Mouse (Mus musculus): ENCODE measurements at regions not wholly inside any gene's neighbourhood (a gene's known extent, or its start where the extent isn't known, plus 50 kb on each side); places are given as distances from the start of the nearest gene placed in this dataset.

GRCm38 (mm10) chrX:76077781-76078180 is 186.3 kb upstream of the Cldn34b3 start:
- Histone ChIP-seq H3K9me3 (ENCODE audit: control insufficient read depth, low read length) (no peaks in the 10 kb centered on the region), H3K4me1 (ENCODE audit: control insufficient read depth, insufficient read depth, low read length) (no peaks in the 10 kb centered on the region), H3K4me2 (ENCODE audit: low read depth, low read length) (no peak overlapping the region), H3K27me3 (ENCODE audit: control insufficient read depth, insufficient read depth, low read length) (no peaks in the 10 kb centered on the region), H3K36me3 (ENCODE audit: control insufficient read depth, insufficient read depth, low read length) (no peaks in the 10 kb centered on the region), H3K27ac (ENCODE audit: low read depth, low read length) (no peak overlapping the region), H3K4me3 (ENCODE audit: low read depth, low read length) (no peak overlapping the region), H3K9ac (replicated peaks; ENCODE audit: low read depth, low read length) (no peak overlapping the region)
- WGBS = 51% methylated on average over 3 of the region's 3 CpGs
- no peak for ATAC-seq (ENCODE audit: low read depth)

GRCm38 (mm10) chrX:76082670-76083069 is 181.4 kb upstream of the Cldn34b3 start:
- Histone ChIP-seq H3K9ac (replicated peaks; ENCODE audit: low read depth, low read length) (no peak overlapping the region), H3K9me3 (ENCODE audit: control insufficient read depth, low read length) (no peaks in the 10 kb centered on the region), H3K27ac (ENCODE audit: low read depth, low read length) (no peak overlapping the region), H3K36me3 (ENCODE audit: control insufficient read depth, insufficient read depth, low read length) (no peaks in the 10 kb centered on the region), H3K4me1 (ENCODE audit: control insufficient read depth, insufficient read depth, low read length) (no peaks in the 10 kb centered on the region), H3K4me2 (ENCODE audit: low read depth, low read length) (no peak overlapping the region), H3K27me3 (ENCODE audit: control insufficient read depth, insufficient read depth, low read length) (no peaks in the 10 kb centered on the region), H3K4me3 (ENCODE audit: low read depth, low read length) (no peak overlapping the region)
- WGBS = 68% methylated on average over 4 of the region's 4 CpGs
- no peak for ATAC-seq (ENCODE audit: low read depth)

GRCm38 (mm10) chrX:76110763-76111474 is 153.2 kb upstream of the Cldn34b3 start:
- no peaks in the 10 kb centered on the region for H3K4me1 ChIP-seq (ENCODE audit: control insufficient read depth, insufficient read depth, low read length)
- H3K36me3 ChIP-seq (ENCODE audit: control insufficient read depth, insufficient read depth, low read length) = no peaks in the 10 kb centered on the region
- H3K27ac ChIP-seq (ENCODE audit: low read depth, low read length) = no peak overlapping the region
- ATAC-seq (ENCODE audit: low read depth) = no peak
- H3K27me3 ChIP-seq (ENCODE audit: control insufficient read depth, insufficient read depth, low read length) = no peaks in the 10 kb centered on the region
- no peak overlapping the region for H3K4me3 ChIP-seq (ENCODE audit: low read depth, low read length)
- H3K4me2 ChIP-seq (ENCODE audit: low read depth, low read length) = no peak overlapping the region
- H3K9ac ChIP-seq (replicated peaks; ENCODE audit: low read depth, low read length) = no peak overlapping the region
- H3K9me3 ChIP-seq (ENCODE audit: control insufficient read depth, low read length) = no peaks in the 10 kb centered on the region
- 65% methylated on average over 4 of the region's 4 CpGs for WGBS

- no peaks in the 10 kb centered on the region for H3K4me1 ChIP-seq (ENCODE audit: control insufficient read depth, insufficient read depth, low read length)
- no peaks in the 10 kb centered on the region for H3K36me3 ChIP-seq (ENCODE audit: control insufficient read depth, insufficient read depth, low read length)
- no peak for ATAC-seq (ENCODE audit: low read depth)
- 47% methylated on average over 1 of the region's 1 CpGs for WGBS
- H3K9ac ChIP-seq (replicated peaks; ENCODE audit: low read depth, low read length) = no peak overlapping the region
- no peak overlapping the region for H3K27ac ChIP-seq (ENCODE audit: low read depth, low read length)
- no peak overlapping the region for H3K4me3 ChIP-seq (ENCODE audit: low read depth, low read length)
- no peaks in the 10 kb centered on the region for H3K9me3 ChIP-seq (ENCODE audit: control insufficient read depth, low read length)
- no peaks in the 10 kb centered on the region for H3K27me3 ChIP-seq (ENCODE audit: control insufficient read depth, insufficient read depth, low read length)
- no peak overlapping the region for H3K4me2 ChIP-seq (ENCODE audit: low read depth, low read length)
Measured at GRCm38 (mm10) chrX:76116086-76116485, 148.0 kb upstream of the Cldn34b3 start.

- Histone ChIP-seq H3K9ac (replicated peaks; ENCODE audit: low read depth, low read length) (no peak overlapping the region), H3K27ac (ENCODE audit: low read depth, low read length) (no peak overlapping the region), H3K4me3 (ENCODE audit: low read depth, low read length) (no peak overlapping the region), H3K4me1 (ENCODE audit: control insufficient read depth, insufficient read depth, low read length) (no peaks in the 10 kb centered on the region), H3K4me2 (ENCODE audit: low read depth, low read length) (no peak overlapping the region), H3K27me3 (ENCODE audit: control insufficient read depth, insufficient read depth, low read length) (no peaks in the 10 kb centered on the region), H3K36me3 (ENCODE audit: control insufficient read depth, insufficient read depth, low read length) (no peaks in the 10 kb centered on the region), H3K9me3 (ENCODE audit: control insufficient read depth, low read length) (no peaks in the 10 kb centered on the region)
- WGBS = 75% methylated on average over 1 of the region's 1 CpGs
- ATAC-seq (ENCODE audit: low read depth) = no peak
Measured at GRCm38 (mm10) chrX:76116562-76116961, 147.5 kb upstream of the Cldn34b3 start.

- H3K27me3 ChIP-seq (ENCODE audit: control insufficient read depth, insufficient read depth, low read length) = no peaks in the 10 kb centered on the region
- no peak overlapping the region for H3K4me2 ChIP-seq (ENCODE audit: low read depth, low read length)
- no peaks in the 10 kb centered on the region for H3K36me3 ChIP-seq (ENCODE audit: control insufficient read depth, insufficient read depth, low read length)
- no peaks in the 10 kb centered on the region for H3K4me1 ChIP-seq (ENCODE audit: control insufficient read depth, insufficient read depth, low read length)
- H3K9ac ChIP-seq (replicated peaks; ENCODE audit: low read depth, low read length) = no peak overlapping the region
- no peak overlapping the region for H3K4me3 ChIP-seq (ENCODE audit: low read depth, low read length)
- no peak for ATAC-seq (ENCODE audit: low read depth)
- no peak overlapping the region for H3K27ac ChIP-seq (ENCODE audit: low read depth, low read length)
- 37% methylated on average over 3 of the region's 3 CpGs for WGBS
- no peaks in the 10 kb centered on the region for H3K9me3 ChIP-seq (ENCODE audit: control insufficient read depth, low read length)
Measured at GRCm38 (mm10) chrX:76120936-76121335, 143.2 kb upstream of the Cldn34b3 start.

GRCm38 (mm10) chrX:76123355-76123754 is 140.7 kb upstream of the Cldn34b3 start:
- Histone ChIP-seq H3K4me1 (ENCODE audit: control insufficient read depth, insufficient read depth, low read length) (no peaks in the 10 kb centered on the region), H3K4me3 (ENCODE audit: low read depth, low read length) (no peak overlapping the region), H3K9me3 (ENCODE audit: control insufficient read depth, low read length) (no peaks in the 10 kb centered on the region), H3K36me3 (ENCODE audit: control insufficient read depth, insufficient read depth, low read length) (no peaks in the 10 kb centered on the region), H3K27me3 (ENCODE audit: control insufficient read depth, insufficient read depth, low read length) (no peaks in the 10 kb centered on the region), H3K4me2 (ENCODE audit: low read depth, low read length) (no peak overlapping the region), H3K9ac (replicated peaks; ENCODE audit: low read depth, low read length) (no peak overlapping the region), H3K27ac (ENCODE audit: low read depth, low read length) (no peak overlapping the region)
- 29% methylated on average over 2 of the region's 2 CpGs for WGBS
- ATAC-seq (ENCODE audit: low read depth) = peak; percentile 49

GRCm38 (mm10) chrX:76137729-76138128 is 126.4 kb upstream of the Cldn34b3 start:
- H3K9me3 ChIP-seq (ENCODE audit: control insufficient read depth, low read length) = no peaks in the 10 kb centered on the region
- H3K4me1 ChIP-seq (ENCODE audit: control insufficient read depth, insufficient read depth, low read length) = no peaks in the 10 kb centered on the region
- H3K4me3 ChIP-seq (ENCODE audit: low read depth, low read length) = no peak overlapping the region
- 63% methylated on average over 2 of the region's 2 CpGs for WGBS
- H3K27ac ChIP-seq (ENCODE audit: low read depth, low read length) = no peak overlapping the region
- ATAC-seq (ENCODE audit: low read depth) = no peak
- H3K36me3 ChIP-seq (ENCODE audit: control insufficient read depth, insufficient read depth, low read length) = no peaks in the 10 kb centered on the region
- H3K9ac ChIP-seq (replicated peaks; ENCODE audit: low read depth, low read length) = no peak overlapping the region
- no peaks in the 10 kb centered on the region for H3K27me3 ChIP-seq (ENCODE audit: control insufficient read depth, insufficient read depth, low read length)
- H3K4me2 ChIP-seq (ENCODE audit: low read depth, low read length) = no peak overlapping the region

- H3K27ac ChIP-seq (ENCODE audit: low read depth, low read length) = no peak overlapping the region
- H3K4me3 ChIP-seq (ENCODE audit: low read depth, low read length) = no peak overlapping the region
- H3K36me3 ChIP-seq (ENCODE audit: control insufficient read depth, insufficient read depth, low read length) = no peaks in the 10 kb centered on the region
- WGBS = 74% methylated on average over 2 of the region's 2 CpGs
- no peaks in the 10 kb centered on the region for H3K27me3 ChIP-seq (ENCODE audit: control insufficient read depth, insufficient read depth, low read length)
- no peak overlapping the region for H3K4me2 ChIP-seq (ENCODE audit: low read depth, low read length)
- H3K9me3 ChIP-seq (ENCODE audit: control insufficient read depth, low read length) = no peaks in the 10 kb centered on the region
- no peak overlapping the region for H3K9ac ChIP-seq (replicated peaks; ENCODE audit: low read depth, low read length)
- no peak for ATAC-seq (ENCODE audit: low read depth)
- no peaks in the 10 kb centered on the region for H3K4me1 ChIP-seq (ENCODE audit: control insufficient read depth, insufficient read depth, low read length)
Measured at GRCm38 (mm10) chrX:76141022-76141421, 123.1 kb upstream of the Cldn34b3 start.
